Mouse (Mus musculus): ENCODE data around the gene Ppp1r12b. TPM values are rescaled to one million over a fixed set of nuclear protein-coding genes. Genes with fewer than 3 reads are reported as not detected.

Ppp1r12b gene
- polyA plus RNA-seq, 1 experiment = 6.1 TPM

- Histone ChIP-seq H3K4me3 (ENCODE audit: extremely low read depth, insufficient read depth, insufficient read length) (no peak overlapping the region), H3K4me1 (ENCODE audit: control insufficient read depth, insufficient read depth, insufficient read length) (peaks cover 5% of the 10 kb centered on the region; the same call in 1 of the 2 replicates), H3K36me3 (ENCODE audit: control insufficient read depth, insufficient read depth, low read length) (no peaks in the 10 kb centered on the region; the same call in 1 of the 2 replicates), H3K27me3 (ENCODE audit: control insufficient read depth, insufficient read depth, low read length) (no peaks in the 10 kb centered on the region), H3K27ac (ENCODE audit: insufficient read depth, low read length) (no peak overlapping the region)
- WGBS = 92% methylated on average over 6 of the region's 6 CpGs
- no peak for DNase-seq (ENCODE audit: low read depth in 1 of 2, low spot score in 2 of 2)
- TF ChIP-seq CTCF (IDR thresholded peaks at IDR 0.05; ENCODE audit: extremely low read depth, insufficient read depth, insufficient read length, insufficient replicate concordance) = no peak
- no peak for TF ChIP-seq POLR2A (IDR thresholded peaks at IDR 0.05; ENCODE audit: low read depth, low read length)
Observed at GRCm38 (mm10) chr1:134896008-134896407, 59.7 kb downstream of the Ppp1r12b start.

GRCm38 (mm10) chr1:134894803-134895202 lies 60.9 kb downstream of the Ppp1r12b start:
- H3K36me3 ChIP-seq (ENCODE audit: control insufficient read depth, insufficient read depth, low read length) = no peaks in the 10 kb centered on the region; the same call in 1 of the 2 replicates
- TF ChIP-seq POLR2A (IDR thresholded peaks at IDR 0.05; ENCODE audit: low read depth, low read length) (no peak), CTCF (IDR thresholded peaks at IDR 0.05; ENCODE audit: extremely low read depth, insufficient read depth, insufficient read length, insufficient replicate concordance) (no peak)
- 94% methylated on average over 3 of the region's 3 CpGs for WGBS
- DNase-seq (ENCODE audit: low read depth in 1 of 2, low spot score in 2 of 2) = no peak
- H3K4me1 ChIP-seq (ENCODE audit: control insufficient read depth, insufficient read depth, insufficient read length) = peaks cover 5% of the 10 kb centered on the region; the same call in 1 of the 2 replicates
- H3K27ac ChIP-seq (ENCODE audit: insufficient read depth, low read length) = no peak overlapping the region
- H3K4me3 ChIP-seq (ENCODE audit: extremely low read depth, insufficient read depth, insufficient read length) = no peak overlapping the region
- no peaks in the 10 kb centered on the region for H3K27me3 ChIP-seq (ENCODE audit: control insufficient read depth, insufficient read depth, low read length)

GRCm38 (mm10) chr1:134891916-134892315 lies 63.8 kb downstream of the Ppp1r12b start:
- WGBS = 81% methylated on average over 5 of the region's 5 CpGs
- Histone ChIP-seq H3K27me3 (ENCODE audit: control insufficient read depth, insufficient read depth, low read length) (no peaks in the 10 kb centered on the region), H3K4me3 (ENCODE audit: extremely low read depth, insufficient read depth, insufficient read length) (no peak overlapping the region), H3K27ac (ENCODE audit: insufficient read depth, low read length) (no peak overlapping the region), H3K4me1 (ENCODE audit: control insufficient read depth, insufficient read depth, insufficient read length) (peaks cover 4% of the 10 kb centered on the region; the same call in 1 of the 2 replicates), H3K36me3 (ENCODE audit: control insufficient read depth, insufficient read depth, low read length) (no peaks in the 10 kb centered on the region; the same call in none of the 2 replicates)
- TF ChIP-seq CTCF (IDR thresholded peaks at IDR 0.05; ENCODE audit: extremely low read depth, insufficient read depth, insufficient read length, insufficient replicate concordance) (no peak), POLR2A (IDR thresholded peaks at IDR 0.05; ENCODE audit: low read depth, low read length) (no peak)
- DNase-seq (ENCODE audit: low read depth in 1 of 2, low spot score in 2 of 2) = no peak

- TF ChIP-seq CTCF (IDR thresholded peaks at IDR 0.05; ENCODE audit: extremely low read depth, insufficient read depth, insufficient read length, insufficient replicate concordance) (no peak), POLR2A (IDR thresholded peaks at IDR 0.05; ENCODE audit: low read depth, low read length) (no peak)
- no peak overlapping the region for H3K27ac ChIP-seq (ENCODE audit: insufficient read depth, low read length)
- no peak overlapping the region for H3K4me3 ChIP-seq (ENCODE audit: extremely low read depth, insufficient read depth, insufficient read length)
- no peaks in the 10 kb centered on the region for H3K27me3 ChIP-seq (ENCODE audit: control insufficient read depth, insufficient read depth, low read length)
- DNase-seq (ENCODE audit: low read depth in 1 of 2, low spot score in 2 of 2) = no peak
- H3K4me1 ChIP-seq (ENCODE audit: control insufficient read depth, insufficient read depth, insufficient read length) = peaks cover 4% of the 10 kb centered on the region; the same call in 1 of the 2 replicates
- H3K36me3 ChIP-seq (ENCODE audit: control insufficient read depth, insufficient read depth, low read length) = peaks cover 4% of the 10 kb centered on the region
- WGBS = 95% methylated on average over 6 of the region's 6 CpGs
Observed at GRCm38 (mm10) chr1:134889629-134890028, 66.1 kb downstream of the Ppp1r12b start.

GRCm38 (mm10) chr1:134875800-134876199 lies 79.9 kb downstream of the Ppp1r12b start:
- no peak overlapping the region for H3K27ac ChIP-seq (ENCODE audit: insufficient read depth, low read length)
- no peak overlapping the region for H3K4me3 ChIP-seq (ENCODE audit: extremely low read depth, insufficient read depth, insufficient read length)
- H3K4me1 ChIP-seq (ENCODE audit: control insufficient read depth, insufficient read depth, insufficient read length) = no peaks in the 10 kb centered on the region; the same call in 1 of the 2 replicates
- no peaks in the 10 kb centered on the region for H3K36me3 ChIP-seq (ENCODE audit: control insufficient read depth, insufficient read depth, low read length)
- TF ChIP-seq CTCF (IDR thresholded peaks at IDR 0.05; ENCODE audit: extremely low read depth, insufficient read depth, insufficient read length, insufficient replicate concordance) = no peak
- no peak for TF ChIP-seq POLR2A (IDR thresholded peaks at IDR 0.05; ENCODE audit: low read depth, low read length)
- no peaks in the 10 kb centered on the region for H3K27me3 ChIP-seq (ENCODE audit: control insufficient read depth, insufficient read depth, low read length)
- DNase-seq (ENCODE audit: low read depth in 1 of 2, low spot score in 2 of 2) = no peak
- WGBS = 78% methylated on average over 4 of the region's 4 CpGs

GRCm38 (mm10) chr1:134872678-134873077 lies 83.1 kb downstream of the Ppp1r12b start:
- peak; percentile 18 to 41 for DNase-seq (ENCODE audit: low read depth in 1 of 2, low spot score in 2 of 2)
- Histone ChIP-seq H3K27me3 (ENCODE audit: control insufficient read depth, insufficient read depth, low read length) (no peaks in the 10 kb centered on the region), H3K27ac (ENCODE audit: insufficient read depth, low read length) (no peak overlapping the region), H3K36me3 (ENCODE audit: control insufficient read depth, insufficient read depth, low read length) (no peaks in the 10 kb centered on the region), H3K4me3 (ENCODE audit: extremely low read depth, insufficient read depth, insufficient read length) (no peak overlapping the region), H3K4me1 (ENCODE audit: control insufficient read depth, insufficient read depth, insufficient read length) (no peaks in the 10 kb centered on the region; the same call in 1 of the 2 replicates)
- TF ChIP-seq POLR2A (IDR thresholded peaks at IDR 0.05; ENCODE audit: low read depth, low read length) (no peak), CTCF (IDR thresholded peaks at IDR 0.05; ENCODE audit: extremely low read depth, insufficient read depth, insufficient read length, insufficient replicate concordance) (no peak)
- 49% methylated on average over 6 of the region's 6 CpGs for WGBS

GRCm38 (mm10) chr1:134866426-134866825 lies 89.3 kb downstream of the Ppp1r12b start:
- Histone ChIP-seq H3K4me3 (ENCODE audit: extremely low read depth, insufficient read depth, insufficient read length) (no peak overlapping the region), H3K27me3 (ENCODE audit: control insufficient read depth, insufficient read depth, low read length) (no peaks in the 10 kb centered on the region), H3K36me3 (ENCODE audit: control insufficient read depth, insufficient read depth, low read length) (peaks cover 3% of the 10 kb centered on the region), H3K4me1 (ENCODE audit: control insufficient read depth, insufficient read depth, insufficient read length) (no peaks in the 10 kb centered on the region), H3K27ac (ENCODE audit: insufficient read depth, low read length) (no peak overlapping the region)
- no peak for DNase-seq (ENCODE audit: low read depth in 1 of 2, low spot score in 2 of 2)
- TF ChIP-seq CTCF (IDR thresholded peaks at IDR 0.05; ENCODE audit: extremely low read depth, insufficient read depth, insufficient read length, insufficient replicate concordance) (no peak), POLR2A (IDR thresholded peaks at IDR 0.05; ENCODE audit: low read depth, low read length) (no peak)
- WGBS = 90% methylated on average over 2 of the region's 2 CpGs

All from spleen, adult 2 months (tissue).